Mouse (Mus musculus) megakaryocyte, adult 5-6 weeks (primary cell): ENCODE results near the gene Aatf. TPM values are rescaled to one million over a fixed set of nuclear protein-coding genes. Genes with fewer than 3 reads are reported as not detected.
"Not testable (repeated sequence)": the region's sequence is repeated elsewhere in the genome, so short reads cannot be mapped to it uniquely, and the experiment has no call there.

ENCODE experiments used
- ATAC-seq: 2 replicates; pipeline ENCODE4 v1.8.0; 2016; ENCODE audit warnings: mild to moderate bottlenecking, inconsistent platforms; ENCODE audit not compliant: poor library complexity, severe bottlenecking
- total RNA-seq, 2 experiments: library from RNA; stranded (forward) in 1 of 2; stranded (reverse) in 1 of 2; fragments of 153-499, 151-499 nt in 1 of 2; fragments of 221-1000, 200-1000 nt in 1 of 2; gene quantifications; 2 replicates each; pipeline versions ENCODE4 v1.2.3 to v1.2.4; 2015 to 2017

Gene Aatf
- total RNA-seq, 2 experiments from 2014 or later: 33.3 to 48.5 TPM

DNA sequence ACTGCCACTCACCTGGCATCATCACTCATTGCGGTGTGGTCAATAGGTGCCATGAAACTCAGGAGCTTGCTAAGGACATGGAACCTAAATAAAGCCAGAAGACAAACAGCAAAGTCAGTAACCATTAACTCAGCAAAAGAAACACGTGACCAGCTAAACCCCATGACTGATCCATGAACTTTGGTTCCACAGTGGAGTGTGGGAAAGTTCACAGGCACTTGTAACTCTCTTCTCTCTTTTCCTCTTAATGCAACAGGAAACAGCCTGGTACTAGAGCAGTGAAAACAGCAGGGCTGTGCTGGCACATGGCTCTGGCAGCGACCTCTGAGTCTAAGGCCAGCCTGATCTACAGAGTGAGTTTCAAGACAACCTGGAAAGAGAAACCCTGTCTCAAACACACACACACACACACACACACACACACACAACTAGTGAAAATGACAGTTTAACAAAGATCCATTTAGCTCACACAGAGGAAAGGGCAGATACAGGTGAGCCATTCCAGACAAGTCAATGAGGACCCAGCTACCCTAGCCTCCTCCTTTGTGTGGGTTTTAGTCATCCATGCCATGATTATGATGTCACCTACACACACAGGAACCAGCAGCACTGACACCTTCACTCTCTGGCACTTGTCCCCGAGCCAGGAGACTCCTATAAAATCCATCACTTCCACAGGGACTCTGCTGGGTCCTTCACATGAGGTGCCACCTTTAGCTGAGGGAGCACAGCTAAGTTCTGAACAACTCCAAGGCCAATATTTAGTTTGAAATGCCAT, 70.6 kb downstream of the Aatf start:
- ATAC-seq: no peak

DNA sequence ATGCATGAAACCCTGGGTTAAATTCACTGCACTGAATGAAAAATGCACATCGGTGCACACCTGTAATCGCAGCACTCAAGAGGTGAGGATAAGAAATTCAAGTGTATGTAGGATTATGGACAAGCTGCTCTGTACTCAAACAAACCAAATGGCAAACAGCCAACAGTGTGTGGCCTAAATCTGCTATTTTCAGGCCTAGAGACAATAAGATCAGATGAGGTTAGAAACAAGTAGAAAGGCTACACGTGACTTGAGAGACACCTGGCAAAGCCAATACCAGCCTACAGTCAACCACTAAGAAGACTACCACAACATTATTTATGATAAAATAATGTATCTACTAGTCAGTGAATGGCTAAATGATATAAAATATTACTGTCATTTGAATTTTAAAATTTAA, 72.9 kb downstream of the Aatf start:
- ATAC-seq: no peak

DNA sequence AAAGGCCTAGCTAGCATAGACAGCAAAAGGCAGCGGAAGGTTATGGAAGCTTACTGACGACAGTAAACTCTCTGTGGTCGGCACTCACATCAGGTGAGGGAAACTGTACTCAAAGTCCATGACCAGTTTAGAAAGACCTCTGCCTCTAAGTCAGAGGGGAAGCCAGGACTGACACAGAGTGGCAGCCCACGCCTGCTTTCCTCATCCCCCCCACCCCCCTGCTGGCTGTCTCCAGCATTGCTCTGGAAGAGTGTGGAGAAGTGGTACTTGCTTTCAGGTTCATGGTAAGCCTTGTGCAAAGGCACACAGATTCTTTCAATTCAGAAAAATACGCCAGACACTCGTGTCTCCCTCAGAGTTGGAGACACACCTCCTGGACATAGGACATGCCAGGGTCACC, 78.4 kb downstream of the Aatf start:
- no peak for ATAC-seq

DNA sequence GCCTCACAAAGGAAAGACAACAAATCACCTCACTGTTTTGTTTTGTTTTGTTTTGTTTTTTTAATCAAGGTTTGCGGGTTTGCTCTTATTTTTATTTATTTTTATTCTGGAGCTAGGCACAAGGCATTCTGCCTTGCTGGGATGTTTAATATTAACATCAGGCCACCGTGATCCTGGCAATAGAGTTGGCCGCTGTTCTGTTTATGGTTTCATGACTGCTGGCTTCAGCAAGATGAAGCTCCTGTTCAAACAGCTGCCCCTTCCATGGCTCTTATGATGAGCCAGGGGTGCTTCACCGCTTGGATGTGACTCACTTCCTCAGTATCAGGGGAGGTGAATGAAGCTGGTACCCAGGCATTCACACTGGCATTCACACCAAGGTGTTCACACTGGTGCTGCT, 83.0 kb downstream of the Aatf start:
- no peak for ATAC-seq

DNA sequence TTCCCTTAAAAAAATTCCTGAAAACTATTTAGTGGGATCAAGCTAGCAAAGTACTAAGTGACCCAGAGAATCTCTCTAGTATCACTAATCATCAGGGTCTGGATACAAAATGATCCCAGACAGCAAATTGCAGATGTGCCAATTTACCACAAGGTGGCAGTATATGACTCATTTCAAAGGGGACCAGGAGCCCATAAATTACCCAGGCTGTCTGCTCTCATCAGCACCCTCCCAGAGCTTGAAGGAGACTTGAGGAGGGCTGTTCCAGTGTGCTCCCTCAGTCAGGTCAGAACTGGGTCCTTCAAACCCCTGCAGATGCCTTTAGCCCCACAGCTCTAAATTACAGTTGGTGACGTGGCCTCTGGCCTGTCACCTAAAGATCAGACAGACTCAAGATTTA, 83.7 kb downstream of the Aatf start:
- ATAC-seq: peak; percentile 71

DNA sequence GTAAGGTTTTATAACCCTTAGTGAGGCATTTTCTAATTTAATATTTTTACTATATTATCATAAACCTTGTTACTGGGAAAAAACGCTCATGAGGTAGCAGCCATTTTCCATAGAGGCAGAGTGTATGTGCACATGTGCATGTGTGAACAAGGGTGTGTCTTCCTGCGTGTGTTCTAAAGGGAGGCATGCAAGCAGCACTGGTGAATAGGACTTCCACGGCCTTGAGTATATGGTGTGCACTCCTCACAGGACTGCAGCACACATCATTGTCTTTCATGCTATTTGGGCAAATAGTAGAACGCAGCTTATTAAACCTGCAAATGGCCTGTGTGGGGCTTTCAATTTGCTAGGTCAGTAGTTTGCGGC, 86.7 kb downstream of the Aatf start:
- no peak for ATAC-seq

DNA sequence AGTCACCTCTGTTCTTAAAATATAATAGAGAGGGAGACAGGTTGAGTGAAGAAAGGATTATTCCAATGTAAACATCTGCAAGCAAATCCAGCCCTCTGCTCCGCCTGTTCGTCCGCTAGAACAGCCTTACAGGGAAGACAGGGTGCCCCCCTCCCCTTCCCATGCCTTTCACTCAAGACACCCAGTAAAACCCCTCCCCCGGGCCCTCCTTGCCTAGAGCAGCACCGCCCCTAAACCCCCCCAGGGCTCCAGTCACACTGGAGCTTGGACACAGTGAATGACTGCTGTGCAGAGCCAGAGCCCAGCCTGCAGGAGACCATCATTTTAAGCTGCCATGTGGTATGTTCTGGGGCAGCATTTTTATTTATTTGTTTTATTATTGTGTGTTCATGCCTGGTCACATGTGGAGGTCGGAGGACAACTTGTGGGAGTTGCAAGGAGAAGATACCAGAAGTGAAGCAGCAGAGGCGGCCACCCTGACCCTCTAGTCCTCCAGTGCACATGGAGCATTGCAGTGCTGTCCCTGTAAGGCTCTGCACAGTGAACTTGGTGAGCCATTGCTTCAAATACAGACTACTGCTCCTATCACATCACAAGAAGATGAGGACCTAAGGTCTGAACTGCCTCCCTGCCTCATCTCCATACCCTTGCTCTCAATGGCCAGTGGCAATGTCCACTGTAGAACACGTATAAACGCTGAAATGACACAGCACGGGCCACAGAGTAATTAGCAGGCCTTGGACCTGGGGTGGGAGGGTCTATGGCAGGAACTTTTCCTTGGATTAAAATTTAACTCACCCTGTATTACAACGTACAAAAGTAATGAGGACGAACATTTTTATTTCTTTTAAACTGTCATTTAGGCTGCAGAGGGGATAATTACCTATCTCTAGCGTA, 87.3 kb downstream of the Aatf start:
- ATAC-seq: no peak

DNA sequence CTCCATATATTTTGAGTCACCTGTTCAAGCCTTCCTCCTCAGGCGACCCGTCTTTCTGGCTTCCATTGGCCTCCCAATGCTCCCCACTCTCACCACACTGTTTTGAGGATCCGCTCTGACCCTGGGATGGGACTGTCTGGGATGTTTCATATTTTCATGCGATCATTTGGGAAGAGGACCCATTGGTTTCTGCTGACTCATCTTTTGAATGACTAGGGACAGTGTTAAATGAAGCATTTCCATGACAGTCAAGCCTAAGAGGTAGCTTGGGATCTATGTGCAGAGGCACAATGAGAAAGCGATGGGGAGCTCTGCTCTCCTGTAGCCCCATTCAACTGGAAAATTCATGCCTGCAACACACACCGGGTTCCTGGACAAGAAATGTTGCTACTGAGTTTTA, 92.5 kb downstream of the Aatf start:
- ATAC-seq: no peak

DNA sequence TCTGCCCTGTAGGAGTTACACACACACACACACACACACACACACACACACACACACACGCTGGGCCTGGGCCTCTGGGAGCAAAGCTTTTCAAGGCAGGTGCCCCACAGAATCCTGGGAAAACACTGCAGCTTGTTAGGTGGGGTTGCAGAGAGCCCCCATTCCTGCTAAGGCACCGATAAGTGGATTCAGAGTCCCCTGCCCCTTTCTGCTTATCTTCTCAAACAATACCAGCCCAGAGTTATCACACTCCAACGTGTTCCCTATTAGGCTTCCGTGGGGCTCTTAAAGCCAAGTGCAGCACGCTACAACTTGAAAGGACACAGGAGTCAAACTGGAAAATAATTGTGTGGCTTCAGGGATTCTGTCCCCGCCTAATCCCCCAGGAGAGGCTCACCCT, 100.2 kb downstream of the Aatf start:
- ATAC-seq: no peak

DNA sequence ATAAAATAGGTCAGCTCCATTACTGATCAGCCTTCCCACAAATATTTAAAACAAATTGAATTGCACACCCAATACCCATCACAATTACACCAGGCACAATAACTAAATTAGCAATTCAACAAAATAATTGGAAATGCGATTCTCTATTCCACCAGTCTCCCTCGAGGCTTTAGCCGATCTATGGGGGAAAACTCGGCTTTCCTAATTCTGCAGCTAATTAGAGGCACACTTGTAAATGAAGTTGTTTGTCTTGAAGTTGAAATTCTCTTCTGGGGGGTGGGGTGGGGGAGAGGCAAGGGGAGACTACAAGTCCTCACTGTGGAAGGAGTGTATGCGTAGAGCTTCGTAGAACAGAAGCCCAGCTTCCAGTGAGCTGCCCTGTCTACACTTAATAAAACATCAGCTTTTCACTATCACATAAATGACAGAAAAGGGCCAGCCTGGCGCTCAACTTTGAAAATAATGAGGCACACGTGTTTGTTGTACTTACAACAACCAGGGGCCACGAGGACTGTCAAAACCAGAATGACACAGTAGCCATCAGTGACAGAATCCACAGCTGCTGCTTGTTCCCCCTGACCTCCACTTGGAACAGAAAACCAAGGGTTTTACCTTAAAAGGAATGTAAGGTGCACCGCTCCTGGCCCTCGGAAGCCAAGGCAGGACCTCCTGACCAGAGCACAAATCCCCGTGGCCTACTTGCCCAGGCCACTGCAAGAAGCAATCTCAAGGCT, 101.0 kb downstream of the Aatf start:
- ATAC-seq: no peak

DNA sequence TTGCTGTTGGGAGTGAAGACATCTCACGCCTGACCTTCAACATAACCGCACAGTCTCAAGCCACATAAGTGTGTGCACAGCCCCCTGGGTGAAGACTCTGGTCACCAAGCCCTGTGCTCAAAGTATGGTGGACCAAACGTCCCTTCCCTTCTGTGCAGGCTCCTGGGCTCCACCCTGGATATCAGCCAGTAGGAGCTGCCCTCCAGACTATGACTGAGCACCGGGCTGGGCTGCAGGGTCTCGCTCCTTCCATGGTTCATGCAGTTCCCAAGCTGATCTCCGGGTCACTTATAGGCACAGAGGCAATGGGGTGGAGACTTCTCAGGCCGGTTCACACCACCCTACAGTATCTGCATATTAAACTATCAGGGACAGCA, 101.7 kb downstream of the Aatf start:
- ATAC-seq: no peak

DNA sequence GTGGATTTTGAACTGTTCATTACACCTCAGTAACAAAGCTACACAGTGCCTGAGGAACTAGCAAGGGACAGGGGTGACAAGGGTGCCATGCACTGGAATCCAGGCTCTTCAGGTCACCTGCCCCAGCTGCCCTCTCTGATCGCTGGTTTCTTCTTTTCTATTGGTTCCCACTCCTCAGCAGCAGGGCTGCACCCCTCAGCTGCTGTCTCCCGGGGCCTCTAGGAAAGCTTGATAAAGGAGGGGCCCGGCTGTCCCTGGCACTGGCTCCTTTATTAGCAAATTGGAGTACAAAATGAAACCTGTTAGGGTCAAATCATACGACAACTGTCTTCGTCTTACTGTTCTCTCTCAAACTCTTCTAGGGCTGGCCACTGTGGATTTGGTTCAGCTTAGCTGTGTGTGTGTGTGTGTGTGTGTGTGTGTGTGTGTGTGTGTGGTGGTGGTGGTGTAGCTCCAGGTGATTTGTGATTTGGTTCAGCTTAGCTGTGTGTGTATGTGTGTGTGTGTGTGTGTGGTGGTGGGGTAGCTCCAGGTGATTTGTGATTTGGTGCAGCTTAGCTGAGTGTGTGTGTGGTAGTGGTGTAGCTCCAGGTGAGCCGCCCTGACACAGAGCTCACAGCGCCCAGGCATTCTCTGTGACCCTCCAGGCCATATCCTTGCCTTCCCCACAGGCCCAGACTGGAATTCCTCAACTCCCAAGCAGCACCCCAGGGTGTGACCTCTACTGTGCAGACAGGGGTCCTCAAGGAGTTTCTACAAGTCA, 102.3 kb downstream of the Aatf start:
- ATAC-seq: no peak

DNA sequence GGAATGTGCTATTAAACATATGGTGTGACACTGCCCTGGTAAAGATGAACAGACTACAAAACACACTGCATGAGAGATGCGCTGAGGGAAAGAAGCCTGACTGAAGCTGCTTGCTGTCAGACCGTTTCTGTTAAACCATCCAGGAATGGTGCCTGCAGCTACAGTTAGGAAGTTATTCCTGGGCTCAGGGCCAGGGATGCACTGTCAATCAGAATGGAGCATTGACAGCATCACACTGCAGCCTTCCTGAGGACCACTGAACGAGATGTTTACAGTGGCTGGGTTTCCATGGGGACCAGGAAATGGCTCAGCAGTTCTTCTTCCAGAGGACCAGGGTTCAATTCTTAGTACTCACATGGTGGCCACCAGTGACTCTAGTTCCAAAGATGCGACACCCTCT, 102.9 kb downstream of the Aatf start:
- ATAC-seq: no peak

DNA sequence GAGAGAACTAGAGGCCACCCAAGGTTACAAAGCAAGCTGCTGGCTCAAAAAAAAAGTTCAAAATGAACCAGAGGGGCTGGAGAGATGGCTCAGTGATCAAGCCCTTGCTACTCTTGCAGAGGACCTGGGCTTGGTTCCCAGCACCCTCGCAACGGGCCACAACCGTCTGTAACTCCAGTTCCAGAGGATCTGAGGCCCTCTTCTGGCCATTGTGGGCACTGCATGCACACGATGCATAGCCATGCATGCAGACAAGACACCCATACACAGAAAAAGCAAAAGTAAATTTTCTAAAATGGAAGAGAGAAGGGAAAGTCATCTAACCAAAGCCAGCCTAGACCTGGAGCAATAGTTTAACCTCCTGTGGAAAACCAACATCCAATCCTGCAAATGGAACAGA, 106.6 kb downstream of the Aatf start:
- no peak for ATAC-seq

DNA sequence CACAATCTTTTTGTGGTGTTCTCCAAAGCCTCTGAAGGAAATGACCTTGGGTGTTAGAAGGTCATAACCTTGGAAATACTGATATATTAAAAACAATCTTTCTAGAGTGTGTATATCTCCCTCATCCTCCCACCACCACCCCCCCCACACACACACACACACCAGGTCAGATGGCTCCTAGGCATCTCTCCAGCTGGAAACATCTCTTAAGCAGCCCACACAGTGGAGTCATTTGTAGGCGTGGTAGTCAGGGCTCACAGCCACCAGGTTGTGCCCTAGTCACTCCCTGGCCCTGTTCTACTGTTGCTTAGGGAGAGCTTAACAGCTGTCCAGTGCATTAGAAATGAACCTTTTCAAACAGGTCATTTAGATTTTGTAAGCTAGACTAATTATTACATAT, 118.3 kb downstream of the Aatf start:
- ATAC-seq: no peak

DNA sequence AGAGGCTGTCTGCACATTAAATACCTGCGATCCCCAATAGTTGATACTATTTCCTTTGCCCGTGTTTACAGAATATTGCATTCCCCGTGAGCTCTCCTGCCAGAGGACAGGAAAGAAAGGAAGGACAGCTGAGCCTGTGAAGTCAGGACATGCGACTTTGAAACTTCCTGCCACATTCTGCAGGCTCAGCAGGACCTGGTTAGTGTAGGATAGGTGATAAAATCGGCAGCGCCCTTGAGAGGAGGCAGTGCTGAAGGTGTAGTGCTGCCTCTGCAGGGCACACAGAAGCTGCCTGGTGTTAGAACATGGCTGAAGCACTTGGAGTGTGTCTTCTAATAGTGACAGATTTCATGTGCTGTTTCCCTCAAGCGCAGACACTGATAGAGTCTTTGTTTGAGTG, 119.8 kb downstream of the Aatf start:
- ATAC-seq: no peak

DNA sequence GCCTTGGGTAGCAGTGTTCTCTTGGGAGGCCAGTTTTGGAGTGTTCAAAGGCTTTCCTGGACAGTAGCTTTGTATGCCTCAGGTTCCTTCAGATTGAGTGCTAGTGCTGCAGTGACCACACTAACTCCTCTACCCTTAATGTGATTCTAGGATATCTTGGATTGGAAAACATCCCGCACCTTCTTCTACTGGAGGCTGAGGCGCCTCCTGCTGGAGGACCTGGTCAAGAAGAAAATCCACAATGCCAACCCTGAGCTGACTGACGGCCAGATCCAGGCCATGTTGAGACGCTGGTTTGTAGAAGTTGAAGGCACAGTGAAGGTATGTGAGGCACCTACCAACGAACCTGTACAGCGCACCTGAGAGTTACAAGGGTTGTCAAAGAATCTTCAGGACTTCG, 121.3 kb downstream of the Aatf start:
- not testable (repeated sequence) for ATAC-seq

DNA sequence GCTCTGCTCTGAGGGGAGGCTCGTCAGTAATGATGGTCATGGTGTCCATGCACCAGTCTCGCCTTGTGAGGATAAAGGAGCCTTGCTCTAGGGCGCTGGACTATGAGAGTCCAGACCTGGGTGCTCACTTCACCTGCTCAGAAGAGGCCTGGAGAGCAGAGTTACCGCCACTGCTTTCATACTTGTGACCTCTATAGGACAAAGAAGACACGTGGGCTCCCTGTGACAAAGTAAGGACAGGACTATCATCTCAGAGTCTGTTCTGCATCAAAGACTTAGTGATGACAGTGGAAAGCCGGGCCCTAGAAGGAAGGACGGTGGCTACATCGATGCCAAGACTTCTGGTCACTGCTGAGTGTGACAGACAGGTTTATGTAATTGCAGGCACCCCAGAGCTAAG, 122.2 kb downstream of the Aatf start:
- no peak for ATAC-seq

DNA sequence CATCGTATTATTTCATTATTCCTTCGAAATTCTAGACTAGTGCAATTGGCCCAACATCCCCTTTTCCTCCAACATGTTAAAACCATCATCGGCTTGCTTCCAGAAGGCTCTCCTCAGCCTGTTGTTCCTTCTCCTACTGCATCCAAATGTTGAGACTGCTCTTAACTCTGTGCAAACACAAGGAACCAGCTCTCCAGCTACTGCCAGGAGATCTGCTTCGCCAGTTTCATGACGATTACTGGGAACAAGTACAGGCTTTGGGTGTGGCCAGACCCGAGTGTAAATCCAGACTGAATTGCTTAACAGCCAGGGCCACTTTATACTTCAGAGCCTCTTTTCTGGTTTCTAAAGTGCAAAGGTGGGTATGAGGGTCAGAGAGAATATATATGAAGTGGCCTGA, 124.0 kb downstream of the Aatf start:
- no peak for ATAC-seq

DNA sequence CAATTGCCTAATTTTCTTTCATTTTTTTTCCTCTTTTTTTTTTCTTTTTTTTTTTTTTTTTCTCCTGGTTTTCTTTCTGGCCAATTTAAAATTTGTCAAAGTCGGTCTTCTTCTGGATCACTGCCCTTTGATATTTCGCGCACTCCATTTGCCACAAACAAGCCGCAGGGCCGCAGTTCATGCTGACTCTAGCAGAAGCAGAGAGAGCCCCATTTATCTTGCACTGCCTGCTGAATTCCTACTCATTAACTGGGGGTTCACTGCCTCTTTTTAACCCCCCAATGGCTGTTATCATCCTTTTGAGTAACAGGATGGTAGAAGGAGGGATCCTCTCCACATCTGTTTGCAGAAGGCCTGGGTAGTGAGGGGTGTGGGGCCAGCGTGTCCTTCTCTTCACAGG, 129.4 kb downstream of the Aatf start:
- no peak for ATAC-seq

DNA sequence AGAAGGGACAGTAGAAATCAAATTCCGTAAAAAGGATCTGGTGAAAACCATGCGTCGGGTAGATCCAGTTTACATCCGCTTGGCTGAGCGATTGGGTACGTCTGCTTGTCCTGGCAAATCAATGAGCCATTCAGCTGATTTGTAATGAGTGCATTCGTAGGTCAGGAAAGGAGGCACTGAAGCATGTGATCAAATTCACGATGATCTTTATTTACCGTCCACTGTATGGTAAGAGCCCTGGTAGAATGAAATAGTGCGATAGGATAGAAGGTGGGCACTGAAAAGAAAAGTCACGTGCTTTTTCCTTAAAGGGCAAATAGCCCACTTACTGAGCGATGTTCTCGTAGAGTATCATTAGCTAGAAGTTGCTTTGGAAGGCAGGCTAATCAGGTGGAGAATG, 130.9 kb downstream of the Aatf start:
- no peak for ATAC-seq
